Mouse (Mus musculus) erythroblast, embryonic 14.5 days (primary cell): ENCODE data around the gene Pcx. TPM values are rescaled to one million over a fixed set of nuclear protein-coding genes. Genes with fewer than 3 reads are reported as not detected.

ENCODE experiments used
- H3K27me3 ChIP-seq: 2 replicates; pipeline ENCODE4 v1.6.1; 2012; ENCODE audit warnings: inconsistent platforms; ENCODE audit not compliant: control insufficient read depth
- H3K36me3 ChIP-seq: 2 replicates; pipeline ENCODE4 v1.6.1; 2012; ENCODE audit warnings: mild to moderate bottlenecking, inconsistent platforms; ENCODE audit not compliant: control insufficient read depth
- H3K4me1 ChIP-seq: 2 replicates; pipeline ENCODE4 v1.6.1; 2012; ENCODE audit warnings: inconsistent platforms; ENCODE audit not compliant: control insufficient read depth
- H3K4me3 ChIP-seq: replicated peaks from 2 replicates; pipeline ENCODE3; 2012; ENCODE audit warnings: moderate library complexity, mild to moderate bottlenecking, inconsistent platforms
- H3K9me3 ChIP-seq: 2 replicates; pipeline ENCODE4 v1.6.1; 2012; ENCODE audit warnings: low read length, inconsistent platforms, mixed read lengths; ENCODE audit not compliant: control insufficient read depth
- GATA1 ChIP-seq: IDR thresholded peaks from 2 replicates; pipeline ENCODE4 v1.6.1; 2012; ENCODE audit warnings: low read length, inconsistent platforms, mixed read lengths
- TAL1 ChIP-seq: IDR thresholded peaks from 3 replicates; pipeline ENCODE4 v1.6.1; 2012; ENCODE audit warnings: low read length, inconsistent platforms, mixed read lengths
- polyA plus RNA-seq: library from polyadenylated mRNA; stranded (reverse); fragments of >175 nt; gene quantifications from 2 replicates; pipeline ENCODE4 v1.2.3, GENCODE M21; 2012

Gene Pcx
- polyA plus RNA-seq, 1 experiment = 18.7 TPM

DNA sequence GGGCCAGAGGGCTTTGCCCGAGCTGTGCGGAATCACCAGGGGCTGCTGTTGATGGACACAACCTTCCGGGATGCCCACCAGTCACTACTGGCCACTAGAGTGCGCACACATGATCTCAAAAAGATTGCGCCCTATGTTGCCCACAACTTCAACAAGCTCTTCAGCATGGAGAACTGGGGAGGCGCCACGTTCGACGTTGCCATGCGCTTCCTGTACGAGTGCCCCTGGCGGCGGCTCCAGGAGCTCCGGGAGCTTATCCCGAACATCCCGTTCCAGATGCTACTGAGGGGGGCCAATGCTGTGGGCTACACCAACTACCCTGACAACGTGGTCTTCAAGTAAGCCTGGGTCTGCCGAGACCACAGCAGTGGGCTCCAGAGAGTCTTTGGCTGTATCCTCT lies 107.9 kb downstream of the Pcx start:
- Histone ChIP-seq H3K27me3 (peaks cover 41% of the 10 kb centered on the region), H3K4me1 (peaks cover 32% of the 10 kb centered on the region), H3K36me3 (peaks cover 72% of the 10 kb centered on the region), H3K4me3 (no peak overlapping the region), H3K9me3 (no peaks in the 10 kb centered on the region)
- no peak for TF ChIP-seq TAL1

DNA sequence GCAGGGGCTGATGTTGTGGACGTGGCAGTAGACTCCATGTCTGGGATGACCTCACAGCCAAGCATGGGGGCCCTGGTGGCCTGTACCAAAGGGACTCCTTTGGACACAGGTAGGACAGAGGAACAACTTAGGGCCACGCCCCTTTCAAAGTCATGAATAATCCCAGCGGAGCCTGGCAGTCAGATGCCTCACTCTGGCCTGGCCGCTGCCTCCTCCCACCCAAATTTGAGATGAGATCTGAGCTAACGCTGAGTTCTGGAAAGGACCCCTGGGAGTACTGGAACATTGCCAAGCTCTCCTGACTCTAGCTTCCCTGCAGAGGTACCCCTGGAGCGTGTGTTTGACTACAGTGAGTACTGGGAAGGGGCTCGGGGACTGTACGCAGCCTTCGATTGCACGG lies 109.2 kb downstream of the Pcx start:
- Histone ChIP-seq H3K4me3 (no peak overlapping the region), H3K4me1 (peaks cover 39% of the 10 kb centered on the region), H3K27me3 (peaks cover 32% of the 10 kb centered on the region), H3K36me3 (peaks cover 73% of the 10 kb centered on the region), H3K9me3 (no peaks in the 10 kb centered on the region)
- no peak for TF ChIP-seq TAL1
- TF ChIP-seq GATA1 = no peak

DNA sequence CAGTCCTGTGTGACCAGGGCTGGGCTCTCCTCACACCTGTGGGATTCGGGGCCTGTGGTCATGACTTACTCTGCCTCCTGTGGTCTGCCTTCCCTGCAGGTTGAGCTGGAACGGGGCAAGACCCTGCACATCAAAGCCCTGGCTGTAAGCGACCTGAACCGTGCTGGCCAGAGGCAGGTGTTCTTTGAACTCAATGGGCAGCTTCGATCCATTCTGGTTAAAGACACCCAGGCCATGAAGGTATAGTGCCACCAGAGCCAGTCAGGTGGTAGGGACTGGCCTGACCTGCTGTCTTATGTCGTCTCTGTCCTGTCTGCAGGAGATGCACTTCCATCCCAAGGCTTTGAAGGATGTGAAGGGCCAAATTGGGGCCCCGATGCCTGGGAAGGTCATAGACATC lies 110.4 kb downstream of the Pcx start:
- Histone ChIP-seq H3K4me1 (peaks cover 34% of the 10 kb centered on the region), H3K36me3 (peaks cover 73% of the 10 kb centered on the region), H3K9me3 (no peaks in the 10 kb centered on the region), H3K27me3 (peaks cover 19% of the 10 kb centered on the region), H3K4me3 (no peak overlapping the region)
- no peak for TF ChIP-seq TAL1
- no peak for TF ChIP-seq GATA1

DNA sequence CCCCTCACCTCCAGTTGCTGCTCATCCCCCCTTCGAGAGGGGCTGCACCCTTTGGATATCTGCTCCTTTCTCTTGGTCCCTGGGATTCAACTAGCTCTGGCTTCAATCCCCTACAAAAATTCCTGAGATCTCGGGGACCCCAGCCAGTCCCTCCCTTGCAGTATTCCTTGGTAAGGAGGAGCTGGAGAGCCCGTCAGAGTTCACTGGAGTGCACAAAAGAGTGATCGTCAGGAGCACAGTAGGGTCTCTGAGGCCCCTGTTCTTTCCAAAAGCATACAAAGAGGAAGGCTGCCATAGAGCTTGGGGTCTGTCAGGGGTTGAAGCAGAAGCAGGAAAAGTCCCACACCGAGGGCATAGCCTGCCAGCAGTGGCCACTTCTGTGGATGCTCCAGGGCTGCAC lies 112.5 kb downstream of the Pcx start:
- TF ChIP-seq TAL1 (no peak), GATA1 (no peak)
- Histone ChIP-seq H3K9me3 (no peaks in the 10 kb centered on the region), H3K36me3 (peaks cover 66% of the 10 kb centered on the region), H3K4me1 (peaks cover 36% of the 10 kb centered on the region), H3K27me3 (0 out of 2 replicates have a peak, but pooled peaks cover under 1% of the 10 kb centered on the region), H3K4me3 (no peak overlapping the region)

DNA sequence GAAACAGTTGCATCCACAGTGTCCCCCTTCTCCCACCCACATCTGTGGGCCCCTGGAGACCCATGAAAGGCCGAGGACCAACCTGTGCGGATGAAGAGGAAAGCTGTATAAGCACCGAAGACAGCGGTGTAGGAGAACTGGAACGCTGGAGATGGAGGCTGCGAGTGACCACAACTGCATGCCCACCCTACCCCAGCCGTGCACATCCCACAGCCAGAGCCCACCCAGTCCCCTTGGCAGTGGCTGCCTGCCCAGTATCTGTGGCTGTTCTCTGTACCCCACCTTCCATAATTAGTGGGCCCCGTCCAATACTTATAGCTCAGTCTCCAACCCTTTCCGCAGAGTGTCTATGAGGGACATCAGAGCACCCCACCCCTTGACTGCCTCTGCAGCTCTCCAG lies 113.1 kb downstream of the Pcx start:
- H3K36me3 ChIP-seq = peaks cover 60% of the 10 kb centered on the region
- H3K9me3 ChIP-seq = no peaks in the 10 kb centered on the region
- no peaks in the 10 kb centered on the region for H3K27me3 ChIP-seq
- H3K4me3 ChIP-seq = no peak overlapping the region
- peaks cover 36% of the 10 kb centered on the region for H3K4me1 ChIP-seq
- TF ChIP-seq GATA1 = no peak
- TF ChIP-seq TAL1 = no peak

DNA sequence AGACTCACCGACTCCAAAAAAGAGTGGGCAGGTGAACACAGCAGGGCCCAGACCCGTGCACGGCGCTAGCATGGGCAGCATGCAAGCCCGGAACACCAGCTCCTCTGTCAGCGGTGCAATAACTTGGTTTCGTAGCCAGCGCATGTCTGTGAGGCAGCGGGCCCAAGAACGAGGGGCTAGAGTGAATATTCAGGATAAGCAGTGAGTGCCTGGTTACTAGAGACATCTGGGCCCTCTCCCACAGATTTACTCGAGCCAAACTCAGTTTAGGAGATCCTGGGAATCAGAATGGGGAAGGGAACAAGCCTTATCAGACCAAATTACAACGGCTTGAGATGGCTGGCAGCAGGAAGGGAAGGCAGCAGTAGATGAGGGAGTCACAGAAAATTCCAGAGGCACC lies 113.7 kb downstream of the Pcx start:
- Histone ChIP-seq H3K36me3 (peaks cover 54% of the 10 kb centered on the region), H3K9me3 (no peaks in the 10 kb centered on the region)

DNA sequence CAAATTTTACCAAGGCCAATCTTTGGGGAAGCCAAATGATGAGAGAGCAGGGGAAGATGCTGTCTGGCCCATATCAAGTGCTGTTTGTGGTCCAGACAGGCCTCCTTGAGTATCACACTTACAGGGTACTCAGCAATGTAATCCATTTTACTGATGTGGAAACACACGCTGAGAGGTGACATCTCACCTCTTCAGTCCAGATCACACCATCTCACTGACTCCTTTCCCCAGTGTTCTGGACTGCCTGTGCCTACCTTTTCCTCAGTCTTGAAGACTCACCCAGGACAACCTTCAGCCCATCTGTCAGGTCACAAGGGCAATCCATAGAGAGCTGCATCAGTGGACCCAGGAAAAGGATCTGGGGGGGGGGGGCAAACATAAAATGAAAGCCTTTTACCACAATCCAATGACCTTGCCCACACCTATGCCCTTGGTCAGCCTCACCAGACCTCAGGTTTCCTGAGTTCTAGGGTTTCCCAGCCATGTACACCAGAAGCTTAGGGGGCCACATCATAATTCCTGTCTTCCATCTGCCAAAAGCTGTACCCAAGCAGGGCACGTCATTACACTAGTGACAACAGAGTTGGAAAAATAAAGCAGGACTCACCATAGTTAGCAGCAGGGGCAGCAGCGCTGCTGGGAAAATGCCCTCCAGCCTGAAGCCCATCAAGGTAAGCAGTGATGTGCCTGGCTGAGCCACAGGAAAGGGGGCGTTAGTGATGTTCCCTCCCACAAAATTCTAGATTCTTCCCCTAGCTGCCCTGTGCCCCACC lies 114.3 kb downstream of the Pcx start:
- H3K4me3 ChIP-seq = peak overlapping the region; percentile 87
- no peaks in the 10 kb centered on the region for H3K9me3 ChIP-seq
- H3K4me1 ChIP-seq = peaks cover 36% of the 10 kb centered on the region
- H3K27me3 ChIP-seq = no peaks in the 10 kb centered on the region
- H3K36me3 ChIP-seq = peaks cover 48% of the 10 kb centered on the region
- TF ChIP-seq TAL1 (no peak), GATA1 (no peak)

More for the DNA sequence above, 113.7 kb downstream of the Pcx start:
- TF ChIP-seq TAL1 (no peak), GATA1 (no peak)
- Histone ChIP-seq H3K4me3 (peak overlapping the region; percentile 87), H3K27me3 (no peaks in the 10 kb centered on the region), H3K4me1 (peaks cover 36% of the 10 kb centered on the region)

DNA sequence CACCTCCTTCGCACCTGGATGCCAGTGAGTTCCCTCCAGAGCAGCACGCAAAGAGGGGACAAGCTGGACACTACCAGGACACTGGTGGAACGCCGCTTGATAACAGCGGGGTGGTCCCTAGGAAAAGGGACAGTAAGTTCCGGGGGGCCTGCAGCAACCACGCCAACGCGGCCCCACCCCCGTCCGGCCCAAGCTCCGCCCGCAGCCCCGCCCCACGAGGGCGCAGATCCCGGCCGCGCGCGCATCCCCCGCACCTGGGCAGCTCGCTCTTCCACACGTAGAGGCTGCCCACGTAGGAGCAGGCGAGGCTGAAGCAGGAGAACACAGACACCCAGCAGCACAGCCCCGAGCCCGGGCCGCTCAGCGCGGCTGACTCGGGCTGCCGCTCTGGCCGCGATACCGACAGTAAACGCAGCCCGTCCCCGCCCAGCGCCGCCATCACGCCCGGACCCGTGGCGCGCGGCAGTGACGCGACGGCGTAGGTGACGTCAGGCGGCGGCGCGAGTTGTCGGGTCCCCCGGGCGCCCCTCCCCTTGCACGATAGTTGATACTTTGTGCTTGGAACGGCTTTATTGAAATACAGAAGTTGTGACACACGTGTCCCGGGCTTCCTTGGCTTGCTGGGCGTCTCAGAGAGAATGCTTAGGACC lies 115.0 kb downstream of the Pcx start, which contains the start of gene Rce1:
Gene Rce1 (minus strand): TSS at position 463 of the 650 bp plus-strand sequence.
- Histone ChIP-seq H3K36me3 (peaks cover 41% of the 10 kb centered on the region), H3K4me3 (peak within 1 kb of the TSS; percentile 87)
- no peak for TF ChIP-seq GATA1
- TF ChIP-seq TAL1 = no peak

DNA sequence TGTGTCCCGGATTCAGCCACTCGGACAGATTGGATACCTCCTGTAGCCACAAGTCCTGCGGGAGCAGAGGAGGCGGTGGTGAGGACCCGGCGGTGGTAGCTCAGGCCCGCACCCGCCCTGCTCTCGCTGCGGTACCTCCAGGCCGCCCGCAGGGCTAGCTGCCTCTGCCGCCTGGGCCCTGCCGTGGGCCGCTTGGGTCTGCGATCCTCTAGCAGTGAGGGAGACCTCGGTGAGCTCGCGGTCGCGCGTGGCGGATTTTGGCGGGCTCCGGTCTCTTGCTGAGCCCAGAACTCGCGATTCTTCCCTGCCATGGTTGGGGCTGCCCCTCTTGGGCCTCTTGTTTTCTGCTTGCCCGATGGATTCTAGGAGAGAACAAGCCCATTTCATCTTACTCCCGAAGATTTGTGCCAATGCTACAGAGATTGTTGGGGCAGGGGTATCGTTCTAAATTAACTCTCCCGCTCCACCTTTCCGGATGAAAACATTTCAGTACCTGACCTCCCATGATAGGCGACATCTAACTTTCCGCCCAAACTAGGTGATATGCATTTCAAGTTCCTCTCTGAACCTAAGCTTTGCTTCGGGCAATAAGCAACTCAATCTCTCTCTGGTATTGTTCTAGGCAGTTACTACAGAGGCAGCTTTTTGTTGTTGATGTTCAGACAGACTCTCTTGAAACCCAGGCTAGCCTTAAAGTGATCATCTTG lies 115.7 kb downstream of the Pcx start:
- Histone ChIP-seq H3K36me3 (peaks cover 34% of the 10 kb centered on the region), H3K4me3 (peak overlapping the region; percentile 87), H3K9me3 (no peaks in the 10 kb centered on the region), H3K4me1 (peaks cover 36% of the 10 kb centered on the region), H3K27me3 (no peaks in the 10 kb centered on the region)
- TF ChIP-seq TAL1 = no peak
- TF ChIP-seq GATA1 = no peak

More for the DNA sequence above, 115.0 kb downstream of the Pcx start, which contains the start of gene Rce1:
- Histone ChIP-seq H3K9me3 (no peaks in the 10 kb centered on the region), H3K27me3 (no peaks in the 10 kb centered on the region), H3K4me1 (peaks cover 36% of the 10 kb centered on the region)
